Mouse (Mus musculus): ENCODE measurements around the gene Cxcr5. TPM values are rescaled to one million over a fixed set of nuclear protein-coding genes. Genes with fewer than 3 reads are reported as not detected.

Cxcr5 gene
- polyA plus RNA-seq, 1 experiment from 2014 or later, result not detected

DNA sequence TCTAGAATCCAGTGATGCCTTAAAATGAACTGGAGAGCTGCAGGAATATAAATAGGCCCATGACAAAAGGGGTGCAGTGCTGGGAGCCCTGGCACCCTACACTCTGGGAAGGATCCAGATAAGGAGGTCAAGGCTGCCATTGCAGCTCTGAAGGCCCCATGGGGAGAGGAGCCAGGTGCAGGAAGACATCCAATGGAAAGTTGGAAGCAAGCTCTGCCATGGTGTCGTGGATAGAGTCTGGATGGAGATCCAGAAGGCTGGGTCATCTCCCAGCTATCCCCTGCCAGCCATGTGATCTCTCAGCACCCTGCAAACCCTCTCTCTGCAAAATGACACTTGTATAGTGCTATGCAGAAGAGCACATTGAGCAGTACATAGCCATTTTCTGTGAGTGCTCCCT is 87.3 kb downstream of the Cxcr5 start:
- Histone ChIP-seq H3K27me3 (peaks cover 10% of the 10 kb centered on the region; the same call in 1 of the 2 replicates), H3K9ac (replicated peaks) (no peak overlapping the region), H3K4me2 (no peak overlapping the region), H3K27ac (no peak overlapping the region), H3K36me3 (no peaks in the 10 kb centered on the region), H3K4me1 (replicated peaks) (peaks cover 10% of the 10 kb centered on the region), H3K9me3 (0 out of 2 replicates have a peak, but pooled peaks cover 3% of the 10 kb centered on the region), H3K4me3 (replicated peaks) (no peak overlapping the region)
- WGBS, result 57% methylated on average over 1 of the region's 1 CpGs
- ATAC-seq (ENCODE audit: insufficient number of reproducible peaks, insufficient read depth, low FRiP score, low TSS enrichment, low read depth), result no peak

DNA sequence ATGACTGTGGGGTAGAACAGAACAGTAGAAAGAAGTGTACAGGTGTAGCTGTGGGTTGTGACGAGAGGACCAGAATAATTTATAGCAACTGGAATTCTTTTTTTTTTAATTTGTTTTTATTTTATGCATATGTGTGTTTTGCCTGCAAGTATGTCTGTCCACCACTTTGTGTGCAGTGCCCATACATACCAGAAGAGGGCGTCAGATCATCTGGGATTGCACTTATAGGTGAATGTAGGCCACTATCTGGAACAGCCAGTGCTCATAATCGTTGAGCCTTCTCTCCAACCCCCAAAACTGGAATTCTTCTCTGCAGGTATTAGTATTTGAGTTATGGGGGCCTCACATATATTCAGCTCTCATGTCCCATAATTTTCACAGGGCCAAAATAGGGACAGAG is 88.5 kb downstream of the Cxcr5 start:
- Histone ChIP-seq H3K4me3 (replicated peaks) (no peak overlapping the region), H3K27ac (no peak overlapping the region), H3K27me3 (peaks cover 15% of the 10 kb centered on the region), H3K9ac (replicated peaks) (no peak overlapping the region), H3K4me1 (replicated peaks) (peaks cover 10% of the 10 kb centered on the region), H3K9me3 (0 out of 2 replicates have a peak, but pooled peaks cover 3% of the 10 kb centered on the region), H3K36me3 (no peaks in the 10 kb centered on the region), H3K4me2 (no peak overlapping the region)
- WGBS, result 58% methylated on average over 3 of the region's 3 CpGs
- no peak for ATAC-seq (ENCODE audit: insufficient number of reproducible peaks, insufficient read depth, low FRiP score, low TSS enrichment, low read depth)

DNA sequence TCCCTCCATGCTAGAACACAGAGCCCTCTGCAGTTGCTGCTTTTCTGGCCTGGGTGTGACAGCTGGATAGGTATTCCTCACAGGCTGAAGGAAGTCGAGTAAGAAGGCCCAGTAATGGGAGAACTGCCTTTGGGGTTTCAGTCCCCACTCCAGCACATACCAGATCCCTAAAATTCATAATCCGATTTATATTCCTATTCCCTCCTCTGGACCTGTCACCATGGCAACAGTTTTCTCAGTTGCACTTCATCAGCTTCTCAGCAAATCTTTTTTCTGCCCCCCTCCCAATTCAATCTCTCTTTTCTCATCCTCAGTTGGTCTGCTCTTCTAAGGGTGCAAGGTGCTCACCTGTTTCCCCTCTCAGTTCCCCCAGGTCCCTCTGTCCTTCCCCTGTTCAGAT is 92.9 kb downstream of the Cxcr5 start:
- Histone ChIP-seq H3K4me2 (no peak overlapping the region), H3K4me3 (replicated peaks) (no peak overlapping the region), H3K9ac (replicated peaks) (no peak overlapping the region), H3K27ac (no peak overlapping the region), H3K9me3 (no peaks in the 10 kb centered on the region), H3K27me3 (peaks cover 14% of the 10 kb centered on the region), H3K4me1 (replicated peaks) (no peaks in the 10 kb centered on the region), H3K36me3 (no peaks in the 10 kb centered on the region)
- 49% methylated on average over 2 of the region's 2 CpGs for WGBS
- ATAC-seq (ENCODE audit: insufficient number of reproducible peaks, insufficient read depth, low FRiP score, low TSS enrichment, low read depth), result no peak

DNA sequence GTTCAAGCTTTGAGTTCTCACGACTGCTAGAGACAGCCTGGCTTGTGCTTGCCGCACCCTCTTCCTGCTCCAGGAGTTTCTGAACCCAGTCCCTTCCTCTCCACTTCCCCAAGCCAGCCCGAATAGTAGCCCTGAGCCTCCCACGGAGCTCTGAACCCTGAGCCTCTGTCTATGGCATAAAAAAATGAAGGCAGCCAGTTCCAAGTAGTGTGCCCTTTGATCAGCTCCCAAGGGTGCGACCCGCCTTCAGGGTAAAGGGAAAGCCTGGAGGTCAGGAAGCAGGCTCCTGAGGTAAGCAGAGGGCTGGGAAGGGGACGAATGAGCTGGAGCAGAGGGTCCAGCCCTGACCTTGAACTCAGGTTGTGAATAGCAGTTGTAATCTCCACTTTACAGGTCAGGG is 93.5 kb downstream of the Cxcr5 start:
- 55% methylated on average over 7 of the region's 7 CpGs for WGBS
- no peak for ATAC-seq (ENCODE audit: insufficient number of reproducible peaks, insufficient read depth, low FRiP score, low TSS enrichment, low read depth)
- H3K27ac ChIP-seq, result no peak overlapping the region
- no peaks in the 10 kb centered on the region for H3K9me3 ChIP-seq
- H3K4me1 ChIP-seq (replicated peaks), result no peaks in the 10 kb centered on the region
- H3K36me3 ChIP-seq, result no peaks in the 10 kb centered on the region
- H3K27me3 ChIP-seq, result peaks cover 14% of the 10 kb centered on the region
- H3K4me3 ChIP-seq (replicated peaks), result no peak overlapping the region
- no peak overlapping the region for H3K4me2 ChIP-seq
- H3K9ac ChIP-seq (replicated peaks), result no peak overlapping the region

DNA sequence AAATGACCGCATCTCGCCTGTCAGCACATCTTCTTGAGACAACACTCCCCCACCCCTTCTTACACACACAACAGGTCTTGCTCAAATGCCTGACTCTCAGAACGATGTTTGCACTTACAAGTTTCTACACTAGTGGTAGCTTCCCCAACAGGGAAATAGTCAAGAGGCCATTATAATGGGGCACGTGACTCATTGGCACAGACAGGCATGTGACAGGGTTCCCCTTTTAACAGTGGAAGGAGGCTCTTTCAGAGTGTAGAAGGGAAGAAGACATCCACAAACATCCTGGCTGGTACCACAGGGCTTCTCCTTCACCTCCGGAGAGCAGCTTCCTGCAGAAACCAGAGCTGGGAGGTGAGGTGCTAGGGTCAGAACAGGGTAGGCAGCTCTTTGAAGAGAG is 99.7 kb downstream of the Cxcr5 start:
- H3K27me3 ChIP-seq, result peaks cover 18% of the 10 kb centered on the region; the same call in 1 of the 2 replicates
- H3K4me2 ChIP-seq, result no peak overlapping the region
- WGBS, result 76% methylated on average over 5 of the region's 5 CpGs
- no peak overlapping the region for H3K27ac ChIP-seq
- no peak for ATAC-seq (ENCODE audit: insufficient number of reproducible peaks, insufficient read depth, low FRiP score, low TSS enrichment, low read depth)
- H3K9me3 ChIP-seq, result no peaks in the 10 kb centered on the region
- H3K4me1 ChIP-seq (replicated peaks), result peaks cover 7% of the 10 kb centered on the region; the same call in 1 of the 2 replicates
- no peak overlapping the region for H3K9ac ChIP-seq (replicated peaks)
- H3K4me3 ChIP-seq (replicated peaks), result no peak overlapping the region
- no peaks in the 10 kb centered on the region for H3K36me3 ChIP-seq

Other genes starting within 250 kb of the Cxcr5 start
- gene C2cd2l, start 241.6 kb downstream of the Cxcr5 start, polyA plus RNA-seq (2016; fragmentation: Nextera tagmentation; extraction: Ambion mirVana), result 7.9 and 8.1 TPM in 2 replicates
- gene Dpagt1, start 235.9 kb downstream of the Cxcr5 start, polyA plus RNA-seq (2016; fragmentation: Nextera tagmentation; extraction: Ambion mirVana), result 38.1 and 38.6 TPM in 2 replicates
- 429 and 481 TPM in 2 replicates for gene H2afx, start 227.2 kb downstream of the Cxcr5 start, polyA plus RNA-seq (2016; fragmentation: Nextera tagmentation; extraction: Ambion mirVana)
- gene Hmbs, start 217.6 kb downstream of the Cxcr5 start, polyA plus RNA-seq (2016; fragmentation: Nextera tagmentation; extraction: Ambion mirVana), result 123 and 125 TPM in 2 replicates
- gene Vps11, start 200.2 kb downstream of the Cxcr5 start, polyA plus RNA-seq (2016; fragmentation: Nextera tagmentation; extraction: Ambion mirVana), result 28.9 and 30.7 TPM in 2 replicates
- gene Hyou1, start 182.4 kb downstream of the Cxcr5 start, polyA plus RNA-seq (2016; fragmentation: Nextera tagmentation; extraction: Ambion mirVana), result 34.0 and 36.4 TPM in 2 replicates
- gene Slc37a4, start 165.0 kb downstream of the Cxcr5 start, polyA plus RNA-seq (2016; fragmentation: Nextera tagmentation; extraction: Ambion mirVana), result 11.1 and 12.8 TPM in 2 replicates
- 2,041 and 2,143 TPM in 2 replicates for gene Rps25, start 154.7 kb downstream of the Cxcr5 start, polyA plus RNA-seq (2016; fragmentation: Nextera tagmentation; extraction: Ambion mirVana)
- 147 and 161 TPM in 2 replicates for gene Trappc4, start 154.3 kb downstream of the Cxcr5 start, polyA plus RNA-seq (2016; fragmentation: Nextera tagmentation; extraction: Ambion mirVana)
- gene Ccdc84, start 143.3 kb downstream of the Cxcr5 start, polyA plus RNA-seq (2016; fragmentation: Nextera tagmentation; extraction: Ambion mirVana), result 35.1 and 38.4 TPM in 2 replicates
- gene Foxr1, start 120.7 kb downstream of the Cxcr5 start, polyA plus RNA-seq (2016; fragmentation: Nextera tagmentation; extraction: Ambion mirVana), result 0.18 TPM in 1 of 2 replicates, not detected in the other
- 0.31 and 0.65 TPM in 2 replicates for gene Upk2, start 106.9 kb downstream of the Cxcr5 start, polyA plus RNA-seq (2016; fragmentation: Nextera tagmentation; extraction: Ambion mirVana)
- 14.3 and 17.3 TPM in 2 replicates for gene Bcl9l, start 79.1 kb downstream of the Cxcr5 start, polyA plus RNA-seq (2016; fragmentation: Nextera tagmentation; extraction: Ambion mirVana)
- gene Ddx6, start 43.0 kb upstream of the Cxcr5 start, polyA plus RNA-seq (2016; fragmentation: Nextera tagmentation; extraction: Ambion mirVana), result 26.3 and 32.6 TPM in 2 replicates
- not detected in 2 replicates for gene Treh, start 111.4 kb upstream of the Cxcr5 start, polyA plus RNA-seq (2016; fragmentation: Nextera tagmentation; extraction: Ambion mirVana)
- 60.4 and 65.4 TPM in 2 replicates for gene Phldb1, start 173.3 kb upstream of the Cxcr5 start, polyA plus RNA-seq (2016; fragmentation: Nextera tagmentation; extraction: Ambion mirVana)
- 194 and 208 TPM in 2 replicates for gene Arcn1, start 206.0 kb upstream of the Cxcr5 start, polyA plus RNA-seq (2016; fragmentation: Nextera tagmentation; extraction: Ambion mirVana)
- gene Ift46, start 206.0 kb upstream of the Cxcr5 start, polyA plus RNA-seq (2016; fragmentation: Nextera tagmentation; extraction: Ambion mirVana), result 139 and 150 TPM in 2 replicates
- gene Tmem25, start 237.4 kb upstream of the Cxcr5 start, polyA plus RNA-seq (2016; fragmentation: Nextera tagmentation; extraction: Ambion mirVana), result 3.6 and 3.7 TPM in 2 replicates
- gene Ttc36, start 241.2 kb upstream of the Cxcr5 start, polyA plus RNA-seq (2016; fragmentation: Nextera tagmentation; extraction: Ambion mirVana), result not detected in 2 replicates

Data from limb, embryonic 12.5 days (tissue).